Mouse (Mus musculus) MEL (cell line): ENCODE data around the gene Senp1.

ENCODE experiments used
- E2F4 ChIP-seq: IDR thresholded peaks from 2 replicates; pipeline ENCODE4 v1.6.1; 2011; ENCODE audit warnings: low read depth, low read length, improper control_type of control experiment, borderline replicate concordance
- EP300 ChIP-seq, 2 experiments: IDR thresholded peaks; 2 replicates each; pipeline ENCODE4 v1.6.1; 2011; ENCODE audit warnings: improper control_type of control experiment in 2 of 2, low read length in 2 of 2, low read depth in 1 of 2, mild to moderate bottlenecking in 1 of 2
- POLR2A ChIP-seq, 2 experiments: IDR thresholded peaks; 2 replicates each; pipeline ENCODE4 v1.6.1; 2011 to 2012; ENCODE audit warnings: low read length in 2 of 2, mild to moderate bottlenecking in 2 of 2, control low read depth in 1 of 2, improper control_type of control experiment in 1 of 2, low read depth in 1 of 2, moderate library complexity in 1 of 2; ENCODE audit not compliant: control insufficient read depth in 1 of 2, insufficient read depth in 1 of 2, poor library complexity in 1 of 2

- TF ChIP-seq E2F4: no peak
- TF ChIP-seq POLR2A (IDR thresholded peaks at IDR 0.05; ENCODE audit: control insufficient read depth in 1 of 2, insufficient read depth in 1 of 2, low read depth in 1 of 2, low read length in 2 of 2, poor library complexity in 1 of 2): no peak
- TF ChIP-seq EP300 (IDR thresholded peaks at IDR 0.05; ENCODE audit: low read depth in 1 of 2, low read length in 2 of 2): no peak
These were observed 94.0 kb downstream of the Senp1 start for GRCm38 (mm10) chr15:97999546-97999945.
